Mouse (Mus musculus) ES-E14 (cell line): ENCODE measurements around the gene Bglap2.

Experiments used
- CHD2 ChIP-seq: IDR thresholded peaks from 2 replicates; pipeline ENCODE4 v1.6.1; 2014; ENCODE audit warnings: mild to moderate bottlenecking, low read depth, low read length, inconsistent platforms
- HCFC1 ChIP-seq: IDR thresholded peaks from 2 replicates; pipeline ENCODE4 v1.6.1; 2012; ENCODE audit warnings: low read length, inconsistent platforms, borderline replicate concordance; ENCODE audit not compliant: insufficient read depth
- MAFK ChIP-seq: IDR thresholded peaks from 2 replicates; pipeline ENCODE4 v1.6.1; 2014; ENCODE audit warnings: mild to moderate bottlenecking, low read depth, low read length, inconsistent platforms; ENCODE audit not compliant: insufficient read depth
- ZC3H11A ChIP-seq: IDR thresholded peaks from 2 replicates; pipeline ENCODE4 v1.6.1; 2012; ENCODE audit warnings: low read depth, mild to moderate bottlenecking, inconsistent platforms, low read length, borderline replicate concordance
- ZNF384 ChIP-seq: IDR thresholded peaks from 2 replicates; pipeline ENCODE4 v1.6.1; 2012; ENCODE audit warnings: low read depth, low read length, inconsistent platforms

DNA sequence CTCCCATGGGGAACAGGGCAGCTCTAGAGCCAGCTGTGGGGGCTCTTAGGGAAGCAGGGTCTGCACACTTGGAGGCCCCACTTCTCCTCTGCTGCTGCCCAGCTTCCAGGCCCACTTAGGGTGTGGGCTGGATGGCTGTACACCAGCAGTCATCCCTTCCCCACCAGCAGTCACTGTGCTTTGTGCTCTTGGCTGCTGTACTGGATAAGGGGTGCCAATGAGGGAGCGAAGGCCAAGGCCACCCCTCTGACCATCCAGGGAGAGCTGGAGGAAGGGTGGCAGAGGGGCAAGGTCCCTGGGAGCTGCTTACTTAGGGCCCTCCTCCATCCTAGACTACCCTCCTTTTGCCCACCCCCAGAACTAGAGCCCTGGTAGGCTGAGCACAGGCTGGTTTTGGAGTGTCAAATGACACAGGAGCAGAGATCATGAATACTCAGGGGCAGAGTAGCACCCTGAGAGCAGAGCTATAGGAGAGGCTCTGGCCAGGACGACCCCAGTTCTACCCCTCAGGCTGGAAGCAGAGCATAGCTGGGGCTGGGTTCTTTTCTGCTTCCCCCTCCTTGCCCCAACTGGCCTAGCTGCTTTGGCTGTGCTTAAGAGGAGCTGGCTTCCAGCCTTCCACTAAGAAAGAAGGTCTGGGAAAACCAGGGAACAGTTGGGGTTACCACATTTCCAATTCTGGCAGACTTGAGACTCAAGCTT, 16.7 kb downstream of the Bglap2 start:
- TF ChIP-seq CHD2 (no peak), ZNF384 (no peak), ZC3H11A (no peak), MAFK (no peak), HCFC1 (no peak)
